Mouse (Mus musculus): ENCODE data around the gene Bri3.
"Not testable (repeated sequence)": the region's sequence is repeated elsewhere in the genome, so short reads cannot be mapped to it uniquely, and the experiment has no call there.

Bri3 gene

GRCm38 (mm10) chr5:144359886-144360285 is 115.6 kb downstream of the Bri3 start:
- no peak for DNase-seq (ENCODE audit: low spot score)

GRCm38 (mm10) chr5:144360346-144360745 is 116.1 kb downstream of the Bri3 start:
- DNase-seq (ENCODE audit: low spot score) = no peak

- no peak for DNase-seq (ENCODE audit: low spot score)
These were observed 120.6 kb downstream of the Bri3 start for GRCm38 (mm10) chr5:144364680-144365357.

- not testable (repeated sequence) for DNase-seq (ENCODE audit: low spot score)
These were observed 122.3 kb downstream of the Bri3 start for GRCm38 (mm10) chr5:144366551-144366950.

GRCm38 (mm10) chr5:144368661-144369205 is 124.5 kb downstream of the Bri3 start:
- DNase-seq (ENCODE audit: low spot score) = no peak

- no peak for DNase-seq (ENCODE audit: low spot score)
These were observed 126.7 kb downstream of the Bri3 start for GRCm38 (mm10) chr5:144370986-144371385.

- no peak for DNase-seq (ENCODE audit: low spot score)
These were observed 127.9 kb downstream of the Bri3 start for GRCm38 (mm10) chr5:144372177-144372576.

GRCm38 (mm10) chr5:144372885-144373284 is 128.6 kb downstream of the Bri3 start:
- DNase-seq (ENCODE audit: low spot score) = no peak

GRCm38 (mm10) chr5:144379431-144379830 is 135.2 kb downstream of the Bri3 start:
- no peak for DNase-seq (ENCODE audit: low spot score)

- no peak for DNase-seq (ENCODE audit: low spot score)
These were observed 136.5 kb downstream of the Bri3 start for GRCm38 (mm10) chr5:144380689-144381088.

- no peak for DNase-seq (ENCODE audit: low spot score)
These were observed 137.5 kb downstream of the Bri3 start for GRCm38 (mm10) chr5:144381782-144382181.

- no peak for DNase-seq (ENCODE audit: low spot score)
These were observed 139.7 kb downstream of the Bri3 start for GRCm38 (mm10) chr5:144383936-144384335.

- peak; percentile 29 for DNase-seq (ENCODE audit: low spot score)
These were observed 143.6 kb downstream of the Bri3 start for GRCm38 (mm10) chr5:144387851-144388250.

GRCm38 (mm10) chr5:144394142-144394541 is 149.9 kb downstream of the Bri3 start:
- DNase-seq (ENCODE audit: low spot score) = no peak

- DNase-seq (ENCODE audit: low spot score) = no peak
These were observed 153.3 kb downstream of the Bri3 start for GRCm38 (mm10) chr5:144397566-144397965.

GRCm38 (mm10) chr5:144400821-144401220 is 156.6 kb downstream of the Bri3 start:
- no peak for DNase-seq (ENCODE audit: low spot score)

- no peak for DNase-seq (ENCODE audit: low spot score)
These were observed 162.0 kb downstream of the Bri3 start for GRCm38 (mm10) chr5:144406256-144406655.

GRCm38 (mm10) chr5:144410666-144411065 is 166.4 kb downstream of the Bri3 start:
- no peak for DNase-seq (ENCODE audit: low spot score)

GRCm38 (mm10) chr5:144411702-144412101 is 167.5 kb downstream of the Bri3 start:
- peak; percentile 9 for DNase-seq (ENCODE audit: low spot score)

GRCm38 (mm10) chr5:144412781-144413180 is 168.5 kb downstream of the Bri3 start:
- DNase-seq (ENCODE audit: low spot score) = no peak

- DNase-seq (ENCODE audit: low spot score) = no peak
These were observed 174.2 kb downstream of the Bri3 start for GRCm38 (mm10) chr5:144418456-144418855.

GRCm38 (mm10) chr5:144420001-144420400 is 175.8 kb downstream of the Bri3 start:
- DNase-seq (ENCODE audit: low spot score) = no peak

- DNase-seq (ENCODE audit: low spot score) = no peak
These were observed 182.5 kb downstream of the Bri3 start for GRCm38 (mm10) chr5:144426697-144427096.

GRCm38 (mm10) chr5:144427861-144428260 is 183.6 kb downstream of the Bri3 start:
- no peak for DNase-seq (ENCODE audit: low spot score)
